Mouse (Mus musculus) C2C12 (cell line): ENCODE results near the gene Nfia.

Experiments
- CEBPB ChIP-seq: IDR thresholded peaks from one replicate; pipeline ENCODE4 v1.6.1; 2011; ENCODE audit warnings: low read depth, mild to moderate bottlenecking, control low read depth, moderate library complexity
- CTCF ChIP-seq: IDR thresholded peaks from one replicate; pipeline ENCODE4 v1.5.1; 2011; ENCODE audit not compliant: control insufficient read depth, insufficient read depth, insufficient read length
- FOSL1 ChIP-seq: IDR thresholded peaks from one replicate; pipeline ENCODE4 v1.8.0; 2011; ENCODE audit warnings: mild to moderate bottlenecking, low read length; ENCODE audit not compliant: poor library complexity, insufficient read depth, severe bottlenecking
- MAX ChIP-seq: IDR thresholded peaks from one replicate; pipeline ENCODE4 v1.6.1; 2011; ENCODE audit warnings: mild to moderate bottlenecking, control low read depth
- MYOG ChIP-seq: IDR thresholded peaks from one replicate; pipeline ENCODE4 v1.6.1; 2011; ENCODE audit not compliant: control insufficient read depth, insufficient read length; ENCODE audit errors: extremely low read depth
- USF1 ChIP-seq: IDR thresholded peaks from one replicate; pipeline ENCODE4 v1.6.1; 2011; ENCODE audit warnings: low read depth, mild to moderate bottlenecking, control low read depth, moderate library complexity

DNA sequence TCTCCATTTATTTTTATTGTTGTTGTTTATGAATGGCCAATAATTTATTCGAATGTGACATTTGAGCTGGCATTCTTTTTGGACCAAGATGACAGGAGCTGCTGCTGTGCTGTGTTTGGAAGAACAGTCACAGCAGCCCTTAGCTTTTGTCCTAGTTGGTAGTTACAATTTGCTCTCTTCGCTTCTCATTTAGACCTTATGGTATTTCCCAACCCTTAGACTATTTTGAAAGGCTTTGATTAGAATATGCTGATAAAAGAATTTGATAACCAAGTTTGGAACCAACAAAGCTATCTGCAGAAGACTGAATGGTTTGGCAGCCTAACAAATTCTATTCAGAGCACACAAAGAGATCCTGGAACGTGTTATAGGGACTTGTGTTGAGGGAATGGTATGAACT, 46.0 kb downstream of the Nfia start:
- TF ChIP-seq MAX: no peak
- TF ChIP-seq CTCF: no peak
- no peak for TF ChIP-seq CEBPB
- TF ChIP-seq MYOG: no peak
- TF ChIP-seq USF1: no peak
- TF ChIP-seq FOSL1: no peak
